9 mouse cellular contexts compared by ENCODE assay signal in genomic region chr14:46240046-46240800, GRCm38 (mm10).
A peak's percentile ranks its signal among the peaks of the same experiment; 100 is the strongest.
DNase-seq lines count a peak whose midpoint lies in the region; ATAC-seq lines count a peak whose summit lies in the region.
"Had no signal": no experiment of that assay in that cellular context is flagged by ENCODE, and none has a peak within 500 bp of the region (broad histone marks: within the 10 kb centered on the region; RNA-seq: fewer than 3 reads in every experiment).

No protein-coding gene starts in this region.

- H3K27me3 ChIP-seq in neural tube, embryonic 13.5 days = no peaks in the 10 kb centered on the region
- no peaks in the 10 kb centered on the region for H3K27me3 ChIP-seq in stomach, embryonic 16.5 days (ENCODE audit: control insufficient read depth, insufficient read depth, low read length)

- H3K9me3 ChIP-seq in neural tube, embryonic 13.5 days = no peaks in the 10 kb centered on the region
- no peaks in the 10 kb centered on the region for H3K9me3 ChIP-seq in stomach, embryonic 16.5 days (replicated peaks; ENCODE audit: control insufficient read depth, low read length)

- H3K4me3 ChIP-seq in neural tube, embryonic 13.5 days = no peak overlapping the region
- H3K4me3 ChIP-seq in stomach, embryonic 16.5 days (replicated peaks; ENCODE audit: low read length) = no peak overlapping the region

- ATAC-seq in neural tube, embryonic 13.5 days (ENCODE audit: low read depth) = peak; percentile 59
- peak; percentile 33; the same call in 1 of the 2 replicates for ATAC-seq in stomach, embryonic 16.5 days (ENCODE audit: insufficient read depth, low FRiP score)

- 76% methylated on average over 15 of the region's 15 CpGs for WGBS in neural tube, embryonic 13.5 days
- 57% methylated on average over 15 of the region's 15 CpGs for WGBS in stomach, embryonic 16.5 days

- no peak overlapping the region for H3K4me2 ChIP-seq in neural tube, embryonic 13.5 days
- no peak overlapping the region for H3K4me2 ChIP-seq in stomach, embryonic 16.5 days (ENCODE audit: low read depth, low read length)

- intact Hi-C loops in gastrocnemius, postnatal 14 days (cut with DNase I; ENCODE audit: low total_unique reads) = no loop called here

- H3K4me1 ChIP-seq in neural tube, embryonic 13.5 days (replicated peaks) = peaks cover 7% of the 10 kb centered on the region; the same call in 1 of the 2 replicates
- H3K4me1 ChIP-seq in stomach, embryonic 16.5 days (ENCODE audit: control insufficient read depth, insufficient read depth, low read length) = 0 out of 2 replicates have a peak, but pooled peaks cover 2% of the 10 kb centered on the region

- peak; percentile 30 for DNase-seq in gastrocnemius, adult 18-20 months (ENCODE audit: low spot score)
- no peak for DNase-seq in gastrocnemius, postnatal 14 days
- DNase-seq in neural tube, embryonic 10.5 days (ENCODE audit: extremely low spot score, low spot score) = no peak
- DNase-seq in kidney, adult 9 months = peak; percentile 27
- no peak for DNase-seq in frontal cortex, postnatal 36 days (ENCODE audit: low spot score in 2 of 2)
- no peak for DNase-seq in spleen, postnatal 10 days (ENCODE audit: low spot score in 2 of 2)
- DNase-seq: B cell, adult 2 months had no signal

- no peaks in the 10 kb centered on the region for H3K36me3 ChIP-seq in neural tube, embryonic 13.5 days
- no peaks in the 10 kb centered on the region for H3K36me3 ChIP-seq in stomach, embryonic 16.5 days (ENCODE audit: control insufficient read depth, insufficient read depth, low read length)

- H3K9ac ChIP-seq in neural tube, embryonic 13.5 days = no peak overlapping the region
- no peak overlapping the region for H3K9ac ChIP-seq in stomach, embryonic 16.5 days (ENCODE audit: low read length)

- 0 out of 2 replicates have a peak overlapping the region, but pooled peaks have one; percentile 10 for H3K27ac ChIP-seq in neural tube, embryonic 13.5 days (replicated peaks)
- no peak overlapping the region for H3K27ac ChIP-seq in stomach, embryonic 16.5 days (ENCODE audit: low read length)

Comparison
In these comparisons a context has a peak if more than half of its experiments do, and no peak if none do; other contexts are left out.
1. DNase-seq: peak in gastrocnemius, adult 18-20 months (single experiment) and kidney, adult 9 months (single experiment); none in gastrocnemius, postnatal 14 days (single experiment), neural tube, embryonic 10.5 days (single experiment), frontal cortex, postnatal 36 days (0 of 2) and spleen, postnatal 10 days (0 of 2).